Mouse (Mus musculus): ENCODE measurements around the gene Scamp5. TPM values are rescaled to one million over a fixed set of nuclear protein-coding genes. Genes with fewer than 3 reads are reported as not detected.

Scamp5 gene
- polyA plus RNA-seq, 1 experiment: 12.1 TPM

- TF ChIP-seq POLR2A (IDR thresholded peaks at IDR 0.05; ENCODE audit: control insufficient read depth, extremely low read depth, insufficient read depth, low read length, poor library complexity): no peak
- no peak for TF ChIP-seq CTCF (IDR thresholded peaks at IDR 0.05; ENCODE audit: borderline replicate concordance, control insufficient read depth, extremely low read depth, insufficient read depth, low read length, poor library complexity)
- WGBS: 96% methylated on average over 1 of the region's 1 CpGs
Measured at GRCm38 (mm10) chr9:57392892-57393291, 75.0 kb downstream of the Scamp5 start.

More at GRCm38 (mm10) chr9:57392892-57393291, 75.0 kb downstream of the Scamp5 start:
- no peaks in the 10 kb centered on the region for H3K27me3 ChIP-seq (ENCODE audit: control insufficient read depth, insufficient read depth, low read length)
- no peak overlapping the region for H3K27ac ChIP-seq (ENCODE audit: control insufficient read depth, insufficient read depth, low read length)
- H3K4me1 ChIP-seq (replicated peaks; ENCODE audit: control insufficient read depth, insufficient read depth, low read length): no peaks in the 10 kb centered on the region
- H3K36me3 ChIP-seq (ENCODE audit: control insufficient read depth, insufficient read depth, low read length): no peaks in the 10 kb centered on the region
- H3K4me3 ChIP-seq (ENCODE audit: control insufficient read depth, insufficient read depth, low read length): no peak overlapping the region
- DNase-seq: no peak

Other genes starting within 250 kb of the Scamp5 start
- gene Trcg1, start 231.5 kb downstream of the Scamp5 start, polyA plus RNA-seq (2012; rRNA removed): 0.03 and 0.06 TPM in 2 replicates
- 43.5 and 54.4 TPM in 2 replicates for gene 1700017B05Rik, start 205.4 kb downstream of the Scamp5 start, polyA plus RNA-seq (2012; rRNA removed)
- gene Ppcdc, start 27.9 kb downstream of the Scamp5 start, polyA plus RNA-seq (2012; rRNA removed): 73.8 and 82.9 TPM in 2 replicates
- 0.26 and 0.75 TPM in 2 replicates for gene Rpp25, start 36.0 kb upstream of the Scamp5 start, polyA plus RNA-seq (2012; rRNA removed)
- gene Cox5a, start 53.2 kb upstream of the Scamp5 start, polyA plus RNA-seq (2012; rRNA removed): 376 and 397 TPM in 2 replicates
- gene Fam219b, start 69.5 kb upstream of the Scamp5 start, polyA plus RNA-seq (2012; rRNA removed): 9.8 and 10.4 TPM in 2 replicates
- gene Mpi, start 84.7 kb upstream of the Scamp5 start, polyA plus RNA-seq (2012; rRNA removed): 39.1 and 54.3 TPM in 2 replicates
- gene Scamp2, start 92.9 kb upstream of the Scamp5 start, polyA plus RNA-seq (2012; rRNA removed): 117 and 134 TPM in 2 replicates
- gene Ulk3, start 121.4 kb upstream of the Scamp5 start, polyA plus RNA-seq (2012; rRNA removed): 65.7 and 71.9 TPM in 2 replicates
- 0.04 and 0.34 TPM in 2 replicates for gene Cplx3, start 138.2 kb upstream of the Scamp5 start, polyA plus RNA-seq (2012; rRNA removed)
- gene Lman1l, start 152.7 kb upstream of the Scamp5 start, polyA plus RNA-seq (2012; rRNA removed): 0.20 and 0.26 TPM in 2 replicates
- gene Csk, start 185.6 kb upstream of the Scamp5 start, polyA plus RNA-seq (2012; rRNA removed): 245 and 301 TPM in 2 replicates
- gene Cyp1a2, start 215.6 kb upstream of the Scamp5 start, polyA plus RNA-seq (2012; rRNA removed): 1.1 and 2.5 TPM in 2 replicates
- gene Cyp1a1, start 219.9 kb upstream of the Scamp5 start, polyA plus RNA-seq (2012; rRNA removed): 0.15 and 0.24 TPM in 2 replicates
- 31.4 and 31.7 TPM in 2 replicates for gene Edc3, start 240.5 kb upstream of the Scamp5 start, polyA plus RNA-seq (2012; rRNA removed)

All from thymus, adult 2 months (tissue).